Mouse (Mus musculus) limb, embryonic 11.5 days (tissue): ENCODE measurements around the gene Dmwd. TPM values are rescaled to one million over a fixed set of nuclear protein-coding genes. Genes with fewer than 3 reads are reported as not detected.

Source experiments
- ATAC-seq: fragments of 200-750 bp; cut with Nextera tagmentation; 2 replicates; pipeline ENCODE4 v1.8.0; 2017; ENCODE audit warnings: low read depth; ENCODE audit not compliant: insufficient number of reproducible peaks, low FRiP score, low TSS enrichment
- DNase-seq: peaks from one replicate; pipeline ENCODE4 v3.0.0-alpha.2; 2015; ENCODE audit warnings: low spot score
- H3K27ac ChIP-seq: fragments of 300-500 bp; sonication (generic); replicated peaks from 2 replicates; pipeline ENCODE4 v1.5.1; 2014; ENCODE audit warnings: low read depth, mild to moderate bottlenecking, low read length
- H3K27me3 ChIP-seq: fragments of 300-500 bp; sonication (generic); 2 replicates; pipeline ENCODE4 v1.6.1; 2014; ENCODE audit warnings: mild to moderate bottlenecking, low read length, mixed read lengths; ENCODE audit not compliant: control insufficient read depth, insufficient read depth
- H3K36me3 ChIP-seq: fragments of 300-500 bp; sonication (generic); 2 replicates; pipeline ENCODE4 v1.6.1; 2014; ENCODE audit warnings: mild to moderate bottlenecking, low read length, moderate library complexity, mixed read lengths; ENCODE audit not compliant: control insufficient read depth, insufficient read depth
- H3K4me1 ChIP-seq: fragments of 300-500 bp; sonication (generic); 2 replicates; pipeline ENCODE4 v1.6.1; 2014; ENCODE audit warnings: low read length, mixed read lengths; ENCODE audit not compliant: control insufficient read depth, insufficient read depth
- H3K4me2 ChIP-seq: fragments of 300-500 bp; sonication (generic); 2 replicates; pipeline ENCODE4 v1.6.1; 2014; ENCODE audit warnings: low read depth, mild to moderate bottlenecking, moderate library complexity; ENCODE audit not compliant: severe bottlenecking
- H3K4me3 ChIP-seq: fragments of 300-500 bp; sonication (generic); 2 replicates; pipeline ENCODE4 v1.5.1; 2014; ENCODE audit warnings: low read depth, low read length
- H3K9ac ChIP-seq: fragments of 300-500 bp; sonication (generic); 2 replicates; pipeline ENCODE4 v1.6.1; 2014; ENCODE audit warnings: mild to moderate bottlenecking, low read length
- H3K9me3 ChIP-seq: fragments of 300-500 bp; sonication (generic); 2 replicates; pipeline ENCODE4 v1.6.1; 2016; ENCODE audit warnings: low read length; ENCODE audit not compliant: control insufficient read depth
- WGBS: fragments of 180-500 bp; shearing (Covaris S2); extraction: QIAGEN DNeasy Blood & Tissue Kit; methylation state at CpG from one replicate; pipeline ENCODE4 v1.1.7; 2014; 5-methylcytosine and 5-hydroxymethylcytosine counted together
- polyA plus RNA-seq: library from polyadenylated mRNA; unstranded; fragments of >200 nt; fragmentation: Nextera tagmentation; extraction: Ambion mirVana; gene quantifications from 2 replicates; pipeline ENCODE4 v1.2.1, GENCODE M21; 2014

Gene Dmwd
- polyA plus RNA-seq = 18.8 and 25.6 TPM in 2 replicates

DNA sequence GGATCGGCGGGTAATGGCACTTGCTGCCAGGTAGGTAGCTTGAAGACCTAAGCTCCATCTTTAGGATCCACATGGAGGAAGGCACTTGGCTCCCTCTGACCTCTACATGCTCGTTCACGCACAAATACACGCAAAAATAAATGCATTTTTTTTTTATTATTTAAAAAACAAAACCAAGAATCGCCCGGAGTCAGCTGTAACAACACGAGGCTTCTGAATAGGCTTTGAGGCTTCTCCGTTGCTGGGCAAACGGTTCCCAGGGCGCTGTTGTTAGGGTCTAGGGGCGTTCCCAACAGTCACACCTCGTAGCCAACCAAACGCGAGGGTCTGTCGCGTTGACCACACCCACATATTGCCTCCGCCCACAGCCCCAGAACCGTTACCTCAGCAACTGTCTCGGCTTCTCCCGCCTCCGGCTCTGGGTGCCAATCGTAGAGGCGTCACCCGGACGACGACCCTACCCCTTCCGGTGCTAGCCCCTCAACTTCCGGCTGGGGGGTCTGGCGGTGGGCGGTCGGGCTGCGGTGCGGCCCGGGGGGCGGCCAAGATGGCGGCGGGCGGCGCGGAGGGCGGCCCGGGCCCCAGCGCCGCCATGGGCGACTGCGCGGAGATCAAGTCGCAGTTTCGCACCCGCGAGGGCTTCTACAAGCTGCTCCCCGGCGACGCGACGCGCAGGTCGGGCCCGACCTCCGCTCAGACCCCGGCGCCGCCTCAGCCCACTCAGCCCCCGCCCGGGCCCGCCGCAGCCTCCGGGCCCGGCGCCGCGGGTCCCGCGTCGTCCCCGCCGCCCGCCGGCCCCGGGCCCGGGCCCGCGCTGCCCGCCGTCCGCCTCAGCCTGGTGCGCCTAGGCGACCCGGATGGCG is at the start of gene Dmwd:
Gene Dmwd (plus strand): TSS at position 505 of the 863 bp plus-strand sequence.
- WGBS = 2% methylated on average over 58 of the region's 91 CpGs
- no peaks in the 10 kb centered on the region for H3K9me3 ChIP-seq
- peak within 1 kb of the TSS; percentile 52; the same call in 1 of the 2 replicates for H3K27ac ChIP-seq
- no peaks in the 10 kb centered on the region for H3K27me3 ChIP-seq
- H3K9ac ChIP-seq = peak within 1 kb of the TSS; percentile 97
- ATAC-seq (peak; percentile 99), DNase-seq (peak; percentile 99)
- H3K36me3 ChIP-seq = peaks cover 20% of the 10 kb centered on the region
- peak within 1 kb of the TSS; percentile 85 for H3K4me3 ChIP-seq
- H3K4me2 ChIP-seq = peak within 1 kb of the TSS; percentile 96
- peaks cover 13% of the 10 kb centered on the region for H3K4me1 ChIP-seq

DNA sequence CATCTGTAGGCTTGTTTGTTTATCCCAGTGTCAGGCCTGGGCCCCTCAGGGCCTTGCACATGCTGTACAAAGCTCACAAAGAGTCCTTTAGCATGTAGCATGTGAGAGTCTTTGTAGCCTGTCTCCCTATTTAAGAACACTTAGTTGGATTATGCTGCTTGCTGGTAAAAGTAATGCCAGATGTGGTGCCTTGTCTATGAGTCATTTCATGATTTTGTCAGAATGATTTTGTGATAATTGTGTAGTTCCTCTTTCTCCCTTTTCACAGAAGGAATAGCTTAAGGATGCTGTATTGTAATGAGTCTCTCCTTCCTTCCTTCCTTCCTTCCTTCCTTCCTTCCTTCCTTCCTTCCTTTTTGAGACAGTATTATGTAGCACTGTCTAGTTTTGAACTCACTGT is 48.0 kb upstream of the Dmwd start:
- peaks cover 6% of the 10 kb centered on the region; the same call in 1 of the 2 replicates for H3K4me1 ChIP-seq
- ATAC-seq = no peak
- H3K9ac ChIP-seq = no peak overlapping the region
- peaks cover 7% of the 10 kb centered on the region for H3K27me3 ChIP-seq
- no peaks in the 10 kb centered on the region for H3K9me3 ChIP-seq
- H3K4me3 ChIP-seq = no peak overlapping the region
- H3K27ac ChIP-seq = no peak overlapping the region
- no peak overlapping the region for H3K4me2 ChIP-seq
- no peak for DNase-seq
- H3K36me3 ChIP-seq = peaks cover 22% of the 10 kb centered on the region

DNA sequence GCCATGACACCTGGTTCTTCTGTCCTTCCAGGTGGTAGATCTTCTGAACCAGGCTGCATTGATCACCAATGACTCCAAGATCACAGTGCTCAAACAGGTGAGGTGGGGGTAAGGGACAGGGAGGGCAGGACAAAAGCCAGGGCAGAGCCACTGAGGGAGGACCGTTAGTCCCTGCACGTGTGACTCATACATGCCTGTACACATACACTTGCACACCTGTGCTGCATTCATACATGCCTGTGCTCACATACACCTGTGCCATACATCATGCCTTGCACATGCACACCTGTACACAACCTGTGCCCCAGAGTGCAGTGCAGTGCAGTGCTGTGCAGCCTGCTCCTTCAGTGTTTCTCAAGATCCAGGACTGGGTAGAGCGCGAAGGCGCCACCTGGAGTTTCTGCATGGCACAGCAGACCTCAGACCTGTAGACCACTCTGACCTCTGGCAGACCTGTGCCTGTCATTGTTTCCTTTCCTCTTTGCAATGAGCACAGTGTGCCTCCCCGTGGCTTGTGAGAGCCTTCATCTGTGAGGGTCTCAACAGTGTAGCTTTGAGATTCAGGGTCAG is 46.9 kb upstream of the Dmwd start:
- ATAC-seq = peak; percentile 28; the same call in 1 of the 2 replicates

DNA sequence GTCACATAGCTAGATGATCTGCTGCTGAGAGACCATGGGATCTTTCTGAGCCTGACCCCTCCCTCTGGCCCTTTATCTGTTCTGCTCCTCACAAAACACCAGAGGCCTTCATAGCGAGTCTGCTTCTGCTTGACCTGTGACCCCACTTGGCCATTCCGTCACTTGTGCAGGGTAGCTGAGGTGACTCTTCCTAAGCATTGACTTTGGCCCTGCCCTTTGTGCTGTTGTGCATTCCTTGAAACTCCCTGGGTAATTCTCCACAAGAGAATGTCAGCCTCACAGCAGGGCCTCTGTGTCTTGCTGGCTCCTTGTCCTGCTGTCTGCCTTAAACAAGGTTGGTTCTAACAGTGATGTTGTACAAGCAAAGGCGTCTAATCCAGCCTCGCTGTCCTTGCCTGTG is 44.4 kb upstream of the Dmwd start:
- Histone ChIP-seq H3K36me3 (peaks cover 34% of the 10 kb centered on the region), H3K4me2 (no peak overlapping the region)

More for the DNA sequence above, 46.9 kb upstream of the Dmwd start:
- no peaks in the 10 kb centered on the region for H3K9me3 ChIP-seq
- DNase-seq = peak; percentile 81
- H3K27me3 ChIP-seq = no peaks in the 10 kb centered on the region
- no peak overlapping the region for H3K9ac ChIP-seq
- no peak overlapping the region for H3K4me2 ChIP-seq
- WGBS = 66% methylated on average over 6 of the region's 6 CpGs
- H3K4me1 ChIP-seq = peaks cover 6% of the 10 kb centered on the region; the same call in 1 of the 2 replicates
- peaks cover 24% of the 10 kb centered on the region for H3K36me3 ChIP-seq
- no peak overlapping the region for H3K4me3 ChIP-seq
- H3K27ac ChIP-seq = no peak overlapping the region

DNA sequence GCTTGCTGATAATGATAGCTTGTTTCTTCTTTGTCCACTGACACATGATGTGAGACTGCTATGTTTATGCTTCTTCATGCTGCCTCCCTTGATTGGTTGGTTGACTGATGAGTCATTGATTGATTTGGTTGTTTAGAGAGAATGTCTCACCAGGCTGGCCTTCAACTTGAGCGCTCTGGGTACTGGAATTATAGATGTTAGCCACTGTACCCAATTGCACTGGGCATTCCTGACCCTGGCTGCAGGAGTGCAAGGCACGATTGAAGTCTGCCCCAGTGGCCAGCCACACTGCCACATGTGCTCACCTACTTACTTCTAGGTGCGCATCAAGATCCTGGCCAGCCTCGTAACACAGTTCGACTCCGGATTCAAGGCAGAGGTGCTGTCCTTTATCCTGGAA is 31.4 kb upstream of the Dmwd start:
- Histone ChIP-seq H3K9me3 (no peaks in the 10 kb centered on the region), H3K4me1 (no peaks in the 10 kb centered on the region), H3K36me3 (peaks cover 56% of the 10 kb centered on the region), H3K9ac (no peak overlapping the region), H3K27me3 (no peaks in the 10 kb centered on the region), H3K27ac (no peak overlapping the region), H3K4me2 (no peak overlapping the region), H3K4me3 (no peak overlapping the region)
- no peak for ATAC-seq
- WGBS = 95% methylated on average over 6 of the region's 6 CpGs
- no peak for DNase-seq

More for the DNA sequence above, 44.4 kb upstream of the Dmwd start:
- Histone ChIP-seq H3K9me3 (no peaks in the 10 kb centered on the region), H3K9ac (no peak overlapping the region), H3K27me3 (no peaks in the 10 kb centered on the region), H3K4me3 (no peak overlapping the region), H3K4me1 (no peaks in the 10 kb centered on the region), H3K27ac (no peak overlapping the region)
- DNase-seq = no peak
- no peak for ATAC-seq
- 87% methylated on average over 4 of the region's 4 CpGs for WGBS

DNA sequence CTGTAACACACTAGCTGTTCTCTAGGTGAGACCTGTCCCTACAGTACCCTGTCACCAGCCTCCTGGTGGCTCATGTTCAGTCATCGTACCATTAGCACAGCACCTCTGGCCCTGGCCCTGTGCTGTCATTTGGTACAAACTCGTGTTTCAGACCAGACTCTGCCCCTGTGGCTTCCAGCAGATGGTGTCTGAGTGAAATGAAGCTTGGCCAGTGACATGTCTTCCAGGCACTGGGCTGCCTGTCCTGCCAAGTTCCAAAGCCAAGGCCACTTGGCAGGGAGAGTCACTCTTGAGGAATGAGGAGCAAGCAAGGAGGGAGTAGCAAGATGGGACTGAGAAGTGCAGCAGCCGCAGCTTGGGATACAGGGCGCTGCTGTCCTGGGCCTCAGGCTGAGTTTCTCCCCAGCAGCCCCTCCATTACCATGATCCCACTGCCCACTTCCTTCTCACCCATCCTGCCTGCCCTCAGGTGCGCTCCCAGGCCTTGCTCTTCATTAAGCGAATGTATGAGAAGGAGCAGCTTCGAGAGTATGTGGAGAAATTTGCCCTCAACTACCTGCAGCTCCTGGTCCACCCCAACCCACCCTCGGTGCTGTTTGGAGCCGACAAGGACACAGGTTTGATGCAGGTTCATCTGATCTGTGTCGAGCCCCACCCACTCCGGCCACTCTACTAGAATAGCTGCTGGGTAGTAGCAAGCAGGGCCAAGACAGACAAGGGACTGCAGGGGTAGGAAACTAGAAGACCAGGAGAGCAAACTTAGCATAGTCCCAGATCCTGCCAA is 29.5 kb upstream of the Dmwd start:
- no peak for DNase-seq
- no peak overlapping the region for H3K9ac ChIP-seq
- 91% methylated on average over 11 of the region's 11 CpGs for WGBS

DNA sequence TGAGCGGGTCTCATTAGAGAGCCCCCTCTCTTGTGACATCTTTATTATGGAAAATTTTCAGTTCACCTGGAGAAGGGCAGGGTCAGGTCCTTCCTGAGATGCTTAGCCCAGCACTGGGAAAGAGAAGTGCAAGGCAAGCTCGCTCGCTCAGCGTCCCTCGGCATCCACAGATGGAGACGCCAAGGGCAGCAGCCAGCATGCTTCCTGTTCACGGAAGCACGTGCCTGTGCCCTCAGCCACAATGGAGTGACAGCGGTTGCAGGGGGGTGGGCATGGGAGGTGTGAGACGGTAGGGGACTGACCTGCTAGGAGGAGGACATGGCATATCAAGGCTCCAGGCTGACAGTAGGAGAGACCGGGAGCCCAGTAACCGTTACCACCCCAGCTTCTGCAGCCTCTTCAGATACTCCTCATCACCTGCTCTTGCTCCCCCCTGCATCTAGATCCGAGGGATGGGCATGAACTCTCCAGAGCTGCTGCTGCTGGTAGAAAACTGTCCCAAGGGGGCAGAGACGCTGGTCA is 28.0 kb upstream of the Dmwd start:
- no peak overlapping the region for H3K4me3 ChIP-seq
- no peak overlapping the region for H3K27ac ChIP-seq
- ATAC-seq (no peak), DNase-seq (no peak)
- peaks cover 44% of the 10 kb centered on the region for H3K36me3 ChIP-seq
- H3K27me3 ChIP-seq = no peaks in the 10 kb centered on the region
- 85% methylated on average over 14 of the region's 14 CpGs for WGBS
- H3K9me3 ChIP-seq = no peaks in the 10 kb centered on the region
- H3K4me2 ChIP-seq = no peak overlapping the region
- no peak overlapping the region for H3K9ac ChIP-seq
- H3K4me1 ChIP-seq = no peaks in the 10 kb centered on the region

More for the DNA sequence above, 29.5 kb upstream of the Dmwd start:
- Histone ChIP-seq H3K27ac (no peak overlapping the region), H3K9me3 (no peaks in the 10 kb centered on the region), H3K36me3 (peaks cover 43% of the 10 kb centered on the region), H3K27me3 (no peaks in the 10 kb centered on the region), H3K4me3 (no peak overlapping the region), H3K4me2 (no peak overlapping the region), H3K4me1 (no peaks in the 10 kb centered on the region)
- no peak for ATAC-seq

DNA sequence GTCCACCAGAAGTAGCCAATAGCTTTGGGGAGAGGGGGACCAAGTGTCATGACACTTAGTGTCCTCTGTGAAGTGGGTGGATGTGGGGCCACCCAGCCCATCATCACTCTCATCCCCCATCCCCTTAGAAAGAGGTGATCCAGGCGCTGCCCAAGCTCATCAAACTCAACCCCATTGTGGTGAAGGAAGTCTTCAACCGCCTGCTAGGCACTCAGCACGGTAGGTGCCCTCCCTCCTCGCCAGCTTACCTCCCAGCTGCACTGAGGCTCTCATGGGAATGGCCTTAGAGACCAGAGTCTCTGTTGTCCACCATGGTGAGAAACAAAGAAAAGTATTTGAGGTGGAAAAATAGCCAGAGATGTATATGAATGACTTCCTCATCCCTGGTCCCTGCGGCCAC is 26.8 kb upstream of the Dmwd start:
- Histone ChIP-seq H3K9me3 (no peaks in the 10 kb centered on the region), H3K4me3 (no peak overlapping the region), H3K9ac (no peak overlapping the region), H3K4me2 (no peak overlapping the region), H3K27ac (no peak overlapping the region), H3K27me3 (no peaks in the 10 kb centered on the region), H3K36me3 (peaks cover 40% of the 10 kb centered on the region), H3K4me1 (no peaks in the 10 kb centered on the region)
- DNase-seq (no peak), ATAC-seq (no peak)
- WGBS = 94% methylated on average over 5 of the region's 5 CpGs
